Mouse (Mus musculus): ENCODE data around the gene Tenm4.

The Tenm4 gene

GRCm38 (mm10) chr7:96745956-96746355 is 574.9 kb downstream of the Tenm4 start:
- no peak for DNase-seq (ENCODE audit: low spot score)

GRCm38 (mm10) chr7:96746706-96747105 is 575.7 kb downstream of the Tenm4 start:
- DNase-seq (ENCODE audit: low spot score) = no peak

GRCm38 (mm10) chr7:96748538-96749045 is 577.5 kb downstream of the Tenm4 start:
- no peak for DNase-seq (ENCODE audit: low spot score)

- DNase-seq (ENCODE audit: low spot score) = no peak
Measured at GRCm38 (mm10) chr7:96749753-96750152, 578.7 kb downstream of the Tenm4 start.

- no peak for DNase-seq (ENCODE audit: low spot score)
Measured at GRCm38 (mm10) chr7:96751236-96751635, 580.2 kb downstream of the Tenm4 start.

- no peak for DNase-seq (ENCODE audit: low spot score)
Measured at GRCm38 (mm10) chr7:96752776-96753175, 581.7 kb downstream of the Tenm4 start.

GRCm38 (mm10) chr7:96753335-96754095 is 582.5 kb downstream of the Tenm4 start:
- DNase-seq (ENCODE audit: low spot score) = no peak

- DNase-seq (ENCODE audit: low spot score) = no peak
Measured at GRCm38 (mm10) chr7:96754175-96754574, 583.1 kb downstream of the Tenm4 start.

GRCm38 (mm10) chr7:96755459-96756094 is 584.5 kb downstream of the Tenm4 start:
- DNase-seq (ENCODE audit: low spot score) = no peak

- no peak for DNase-seq (ENCODE audit: low spot score)
Measured at GRCm38 (mm10) chr7:96756104-96756742, 585.2 kb downstream of the Tenm4 start.

- no peak for DNase-seq (ENCODE audit: low spot score)
Measured at GRCm38 (mm10) chr7:96757067-96757466, 586.0 kb downstream of the Tenm4 start.

- DNase-seq (ENCODE audit: low spot score) = no peak
Measured at GRCm38 (mm10) chr7:96760208-96760607, 589.2 kb downstream of the Tenm4 start.

- DNase-seq (ENCODE audit: low spot score) = no peak
Measured at GRCm38 (mm10) chr7:96761151-96761550, 590.1 kb downstream of the Tenm4 start.

GRCm38 (mm10) chr7:96765321-96765960 is 594.4 kb downstream of the Tenm4 start:
- DNase-seq (ENCODE audit: low spot score) = no peak

GRCm38 (mm10) chr7:96767090-96767489 is 596.0 kb downstream of the Tenm4 start:
- DNase-seq (ENCODE audit: low spot score) = no peak

- DNase-seq (ENCODE audit: low spot score) = no peak
Measured at GRCm38 (mm10) chr7:96768718-96769117, 597.7 kb downstream of the Tenm4 start.

- DNase-seq (ENCODE audit: low spot score) = no peak
Measured at GRCm38 (mm10) chr7:96769784-96770183, 598.7 kb downstream of the Tenm4 start.

- DNase-seq (ENCODE audit: low spot score) = no peak
Measured at GRCm38 (mm10) chr7:96772966-96773365, 601.9 kb downstream of the Tenm4 start.

GRCm38 (mm10) chr7:96773585-96774225 is 602.7 kb downstream of the Tenm4 start:
- no peak for DNase-seq (ENCODE audit: low spot score)

GRCm38 (mm10) chr7:96775080-96775486 is 604.0 kb downstream of the Tenm4 start:
- DNase-seq (ENCODE audit: low spot score) = no peak

- DNase-seq (ENCODE audit: low spot score) = no peak
Measured at GRCm38 (mm10) chr7:96777938-96778600, 607.0 kb downstream of the Tenm4 start.

Measured in urinary bladder, postnatal 10 days (tissue).